ENCODE assay signal across 8 mouse cellular contexts in genomic region chr2:119741581-119742411, GRCm38 (mm10). TPM values are rescaled to one million over a fixed set of nuclear protein-coding genes. Genes with fewer than 3 reads are reported as not detected.
DNase-seq lines count a peak whose midpoint lies in the region; ATAC-seq and TF ChIP-seq lines count a peak whose summit lies in the region.

Gene Itpka, plus strand, starts transcription at chr2:119742337.

- peaks cover 7% of the 10 kb centered on the region; the same call in 1 of the 2 replicates for H3K27me3 ChIP-seq in ES-Bruce4 (ENCODE audit: control insufficient read depth, insufficient read depth, low read length, poor library complexity, severe bottlenecking)
- H3K27me3 ChIP-seq in forebrain, embryonic 12.5 days = peaks cover 70% of the 10 kb centered on the region
- peaks cover 65% of the 10 kb centered on the region for H3K27me3 ChIP-seq in hindbrain, embryonic 12.5 days

- DNase-seq in adrenal gland, adult 2 months = peak; percentile 79
- DNase-seq in layer of hippocampus, postnatal 36 days = peak; percentile 51 to 52
- peak; percentile 71 to 75 for DNase-seq in lung, postnatal 4 days
- DNase-seq in right cerebral cortex, adult 2 months (ENCODE audit: low spot score in 2 of 2) = peak; percentile 45 to 49

- TF ChIP-seq POLR2A in ES-Bruce4 (IDR thresholded peaks at IDR 0.05; ENCODE audit: insufficient read depth, low read length) = no peak

- H3K4me3 ChIP-seq in ES-Bruce4 (ENCODE audit: low read depth, low read length) = peak within 1 kb of the TSS; percentile 72
- H3K4me3 ChIP-seq in forebrain, embryonic 12.5 days (replicated peaks) = peak within 1 kb of the TSS; percentile 69
- H3K4me3 ChIP-seq in hindbrain, embryonic 12.5 days = peak within 1 kb of the TSS; percentile 58

- H3K9ac ChIP-seq in ES-Bruce4 (ENCODE audit: low read depth, poor library complexity, severe bottlenecking) = peak within 1 kb of the TSS; percentile 67
- H3K9ac ChIP-seq in forebrain, embryonic 12.5 days = peak within 1 kb of the TSS; percentile 65
- peak within 1 kb of the TSS; percentile 64 for H3K9ac ChIP-seq in hindbrain, embryonic 12.5 days

- WGBS in forebrain, embryonic 12.5 days = under 1% methylated on average over 52 of the region's 53 CpGs
- under 1% methylated on average over 48 of the region's 53 CpGs for WGBS in hindbrain, embryonic 12.5 days

- peak within 1 kb of the TSS; percentile 99 for H3K4me2 ChIP-seq in forebrain, embryonic 12.5 days
- peak within 1 kb of the TSS; percentile 98 for H3K4me2 ChIP-seq in hindbrain, embryonic 12.5 days (replicated peaks)

- peak; percentile 72; the same call in 1 of the 2 replicates for TF ChIP-seq EP300 in ES-Bruce4 (IDR thresholded peaks at IDR 0.05; ENCODE audit: insufficient read depth, low read depth, low read length)

- H3K27ac ChIP-seq in ES-Bruce4 (ENCODE audit: insufficient read depth, low read length) = peak within 1 kb of the TSS; percentile 11; the same call in 1 of the 2 replicates
- peak within 1 kb of the TSS; percentile 63 for H3K27ac ChIP-seq in forebrain, embryonic 12.5 days
- no peak within 1 kb of the TSS; the same call in 1 of the 2 replicates for H3K27ac ChIP-seq in hindbrain, embryonic 12.5 days

- no peaks in the 10 kb centered on the region for H3K9me3 ChIP-seq in ES-Bruce4 (replicated peaks; ENCODE audit: control insufficient read depth, insufficient read depth, low read length, poor library complexity, severe bottlenecking)
- no peaks in the 10 kb centered on the region for H3K9me3 ChIP-seq in forebrain, embryonic 12.5 days
- H3K9me3 ChIP-seq in hindbrain, embryonic 12.5 days (replicated peaks) = no peaks in the 10 kb centered on the region

- ATAC-seq in forebrain, embryonic 12.5 days (ENCODE audit: low FRiP score) = peak; percentile 82
- peak; percentile 77 for ATAC-seq in hindbrain, embryonic 12.5 days (ENCODE audit: low FRiP score)
- ATAC-seq in monocyte, adult 5-6 weeks (replicated peaks; ENCODE audit: insufficient number of reproducible peaks, low FRiP score, low TSS enrichment, poor library complexity, severe bottlenecking) = no peak

- H3K4me1 ChIP-seq in ES-Bruce4 (ENCODE audit: control insufficient read depth, insufficient read depth, low read length) = peaks cover 3% of the 10 kb centered on the region
- H3K4me1 ChIP-seq in forebrain, embryonic 12.5 days = peaks cover 42% of the 10 kb centered on the region
- H3K4me1 ChIP-seq in hindbrain, embryonic 12.5 days = peaks cover 34% of the 10 kb centered on the region

- no peak for TF ChIP-seq CTCF in ES-Bruce4 (IDR thresholded peaks at IDR 0.05; ENCODE audit: low read depth, low read length)

- H3K36me3 ChIP-seq in ES-Bruce4 (ENCODE audit: control insufficient read depth, insufficient read depth, low read length, poor library complexity, severe bottlenecking) = no peaks in the 10 kb centered on the region
- no peaks in the 10 kb centered on the region for H3K36me3 ChIP-seq in forebrain, embryonic 12.5 days (replicated peaks)
- no peaks in the 10 kb centered on the region for H3K36me3 ChIP-seq in hindbrain, embryonic 12.5 days

RNA-seq across cellular contexts. Expression of gene Itpka, which starts in this region (rescaled TPM):
- 1.6 and 1.7 TPM in 2 replicates for polyA plus RNA-seq in ES-Bruce4 (2011; ENCODE audit: insufficient read depth, insufficient read length, low read depth, missing spikeins)
- 1 to 10 TPM; 2.3 to 6.4 TPM for total RNA-seq in adrenal gland, adult 2 months (2021)
- polyA plus RNA-seq in adrenal gland, adult 2 months (2012; rRNA removed) = 3.1 and 6.8 TPM in 2 replicates
- polyA plus RNA-seq in forebrain, embryonic 12.5 days (2016; fragmentation: Nextera tagmentation; extraction: Ambion mirVana) = 0.85 and 1.0 TPM in 2 replicates
- 0.53 TPM in 2 replicates for polyA plus RNA-seq in hindbrain, embryonic 12.5 days (2016; fragmentation: Nextera tagmentation; extraction: Ambion mirVana)
- 100 to 1,000 TPM; 252 to 262 TPM for total RNA-seq in layer of hippocampus, postnatal 36 days (2021)
- 0.32 TPM in 1 of 3 replicates, not detected in the others for total RNA-seq in monocyte, adult 5-6 weeks (2017)

Comparison
In these comparisons a context has a peak if more than half of its experiments do, and no peak if none do; other contexts are left out.
1. RNA of gene Itpka (total RNA-seq): 252 to 262 TPM in layer of hippocampus, postnatal 36 days; 2.3 to 6.4 TPM in adrenal gland, adult 2 months and 0.32 TPM in monocyte, adult 5-6 weeks; every median in the first group is over 10 times any median in the second.
2. Peak in ATAC-seq, H3K4me3 ChIP-seq, H3K9ac ChIP-seq and H3K4me2 ChIP-seq in hindbrain, embryonic 12.5 days; RNA of the gene not detected or under 1 TPM.
3. Peak in every context shown above with its lines, with median percentiles within 50 percentile points of each other: H3K4me3 ChIP-seq, H3K9ac ChIP-seq and DNase-seq.